22 mouse cellular contexts compared by ENCODE assay signal in the genomic region with DNA sequence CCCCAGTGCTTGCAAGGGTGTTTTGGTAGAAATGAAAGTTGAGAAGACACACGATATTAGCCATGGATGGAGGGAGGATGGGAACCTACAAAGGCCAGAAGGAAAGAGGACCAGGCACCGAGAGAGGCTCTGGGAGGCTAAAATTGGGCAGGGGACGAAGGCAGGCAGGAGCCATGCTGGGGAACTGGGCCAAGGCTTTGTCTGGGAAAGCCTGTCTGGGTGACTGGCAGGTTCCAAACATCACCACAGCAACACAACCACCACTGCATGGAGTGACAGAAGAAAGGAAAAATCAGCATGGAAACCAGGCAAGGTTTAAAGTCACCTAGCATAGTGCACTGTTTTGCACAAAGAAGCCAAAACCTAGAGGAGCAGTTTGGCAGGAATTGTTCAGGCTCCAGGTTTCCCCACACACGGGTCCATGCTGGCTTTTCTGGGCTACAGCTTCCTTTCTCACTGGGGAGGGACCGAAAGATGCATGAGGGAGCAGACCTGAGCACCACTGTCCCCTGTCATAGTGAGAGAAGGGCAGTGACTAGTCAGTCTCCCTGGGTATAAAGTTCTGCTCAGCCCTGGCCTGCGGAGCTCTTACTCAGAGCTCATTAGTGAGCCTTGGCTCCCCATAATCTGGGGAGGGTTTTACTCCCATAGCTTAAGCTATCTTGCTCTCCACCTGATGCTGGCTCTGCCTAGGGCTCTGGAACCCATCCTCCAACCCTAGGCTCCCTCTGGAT.
DNase-seq lines count a peak whose midpoint lies in the region; ATAC-seq lines count a peak whose summit lies in the region.
"Had no signal": no experiment of that assay in that cellular context is flagged by ENCODE, and none has a peak within 500 bp of the region (broad histone marks: within the 10 kb centered on the region; RNA-seq: fewer than 3 reads in every experiment).

No protein-coding gene starts in this region.

- no peaks in the 10 kb centered on the region for H3K36me3 ChIP-seq in midbrain, embryonic 10.5 days
- no peaks in the 10 kb centered on the region for H3K36me3 ChIP-seq in midbrain, embryonic 11.5 days (ENCODE audit: control insufficient read depth, insufficient read depth, low read length)
- H3K36me3 ChIP-seq: intestine, embryonic 15.5 days; limb, embryonic 12.5 days had no signal

- H3K9me3 ChIP-seq in midbrain, embryonic 10.5 days (replicated peaks) = no peaks in the 10 kb centered on the region
- no peaks in the 10 kb centered on the region for H3K9me3 ChIP-seq in midbrain, embryonic 11.5 days (ENCODE audit: control insufficient read depth, low read length)
- H3K9me3 ChIP-seq: intestine, embryonic 15.5 days; limb, embryonic 12.5 days had no signal

- DNase-seq in cerebellum, postnatal 10 days = peak; percentile 61 to 69
- no peak for DNase-seq in cerebellum, postnatal 4 days (ENCODE audit: low spot score in 2 of 2)
- DNase-seq in frontal cortex, postnatal 10 days (ENCODE audit: low spot score in 2 of 2) = no peak
- no peak for DNase-seq in midbrain, embryonic 10.5 days (ENCODE audit: low spot score)
- DNase-seq in midbrain, embryonic 11.5 days (ENCODE audit: low spot score, missing footprints) = no peak
- no peak for DNase-seq in gastrocnemius, postnatal 10 days
- DNase-seq: adrenal gland, postnatal 14 days; cerebellum, adult 9-10 months; gastrocnemius, adult 2 months; heart, postnatal 4 days; kidney, adult 8-10 months; kidney, postnatal 10 days; liver, postnatal 0 days; thymus, adult 18-20 months; thymus, postnatal 36 days had no signal

- WGBS in midbrain, embryonic 10.5 days = 79% methylated on average over 6 of the region's 6 CpGs
- WGBS in midbrain, embryonic 11.5 days = 77% methylated on average over 6 of the region's 6 CpGs

- no peaks in the 10 kb centered on the region for H3K27me3 ChIP-seq in midbrain, embryonic 10.5 days (ENCODE audit: low read depth, poor library complexity, severe bottlenecking)
- no peaks in the 10 kb centered on the region for H3K27me3 ChIP-seq in midbrain, embryonic 11.5 days (ENCODE audit: control insufficient read depth, insufficient read depth, low read length)
- H3K27me3 ChIP-seq: intestine, embryonic 15.5 days; limb, embryonic 12.5 days had no signal

- peaks cover 8% of the 10 kb centered on the region for H3K4me1 ChIP-seq in midbrain, embryonic 10.5 days
- no peaks in the 10 kb centered on the region; the same call in 1 of the 2 replicates for H3K4me1 ChIP-seq in midbrain, embryonic 11.5 days (ENCODE audit: control insufficient read depth, insufficient read depth, low read length)
- H3K4me1 ChIP-seq: intestine, embryonic 15.5 days had no signal

- H3K4me3 ChIP-seq in midbrain, embryonic 10.5 days = no peak overlapping the region
- no peak overlapping the region for H3K4me3 ChIP-seq in midbrain, embryonic 11.5 days (ENCODE audit: low read depth, low read length)
- H3K4me3 ChIP-seq: gastrocnemius, adult 2 months; intestine, embryonic 15.5 days; limb, embryonic 12.5 days; myocyte had no signal

- peak; percentile 20; the same call in 1 of the 2 replicates for ATAC-seq in frontal cortex, adult (ENCODE audit: low TSS enrichment)
- ATAC-seq in midbrain, embryonic 11.5 days (ENCODE audit: low FRiP score) = no peak
- ATAC-seq: intestine, embryonic 15.5 days; liver, postnatal 0 days; lung, postnatal 0 days had no signal

- peak overlapping the region; percentile 38 for H3K27ac ChIP-seq in midbrain, embryonic 10.5 days (replicated peaks)
- H3K27ac ChIP-seq in midbrain, embryonic 11.5 days (ENCODE audit: low read depth, low read length) = no peak overlapping the region
- H3K27ac ChIP-seq: gastrocnemius, adult 2 months; intestine, embryonic 15.5 days; limb, embryonic 12.5 days; macrophage had no signal

- H3K9ac ChIP-seq in midbrain, embryonic 11.5 days (ENCODE audit: low read length) = no peak overlapping the region
- H3K9ac ChIP-seq: intestine, embryonic 15.5 days; limb, embryonic 12.5 days; liver, postnatal 0 days had no signal

- H3K4me2 ChIP-seq in midbrain, embryonic 11.5 days = no peak overlapping the region
- H3K4me2 ChIP-seq: intestine, embryonic 15.5 days; limb, embryonic 12.5 days; liver, embryonic 11.5 days had no signal

Comparison
In these comparisons a context has a peak if more than half of its experiments do, and no peak if none do; other contexts are left out.
1. DNase-seq: peak in cerebellum, postnatal 10 days (2 of 2); none in cerebellum, postnatal 4 days (0 of 2), frontal cortex, postnatal 10 days (0 of 2), midbrain, embryonic 10.5 days (single experiment), midbrain, embryonic 11.5 days (single experiment) and gastrocnemius, postnatal 10 days (single experiment).